Mouse (Mus musculus): ENCODE measurements around the gene Wwox.

Gene Wwox

GRCm38 (mm10) chr8:115109309-115109708 lies 669.9 kb downstream of the Wwox start:
- DNase-seq (ENCODE audit: low read depth) = no peak

- DNase-seq (ENCODE audit: low read depth) = no peak
Observed at GRCm38 (mm10) chr8:115110423-115110822, 671.0 kb downstream of the Wwox start.

- DNase-seq (ENCODE audit: low read depth) = no peak
Observed at GRCm38 (mm10) chr8:115112062-115112461, 672.6 kb downstream of the Wwox start.

GRCm38 (mm10) chr8:115114498-115114897 lies 675.0 kb downstream of the Wwox start:
- DNase-seq (ENCODE audit: low read depth) = no peak

GRCm38 (mm10) chr8:115126081-115126480 lies 686.6 kb downstream of the Wwox start:
- DNase-seq (ENCODE audit: low read depth) = no peak

GRCm38 (mm10) chr8:115126674-115127073 lies 687.2 kb downstream of the Wwox start:
- DNase-seq (ENCODE audit: low read depth) = no peak

GRCm38 (mm10) chr8:115129307-115129706 lies 689.9 kb downstream of the Wwox start:
- no peak for DNase-seq (ENCODE audit: low read depth)

GRCm38 (mm10) chr8:115133119-115133518 lies 693.7 kb downstream of the Wwox start:
- no peak for DNase-seq (ENCODE audit: low read depth)

GRCm38 (mm10) chr8:115133711-115134218 lies 694.3 kb downstream of the Wwox start:
- no peak for DNase-seq (ENCODE audit: low read depth)

- DNase-seq (ENCODE audit: low read depth) = no peak
Observed at GRCm38 (mm10) chr8:115136888-115137287, 697.4 kb downstream of the Wwox start.

GRCm38 (mm10) chr8:115141614-115142013 lies 702.2 kb downstream of the Wwox start:
- no peak for DNase-seq (ENCODE audit: low read depth)

- DNase-seq (ENCODE audit: low read depth) = no peak
Observed at GRCm38 (mm10) chr8:115143530-115144320, 704.3 kb downstream of the Wwox start.

- no peak for DNase-seq (ENCODE audit: low read depth)
Observed at GRCm38 (mm10) chr8:115147006-115147405, 707.6 kb downstream of the Wwox start.

- peak; percentile 21 for DNase-seq (ENCODE audit: low read depth)
Observed at GRCm38 (mm10) chr8:115150446-115151109, 711.1 kb downstream of the Wwox start.

- DNase-seq (ENCODE audit: low read depth) = no peak
Observed at GRCm38 (mm10) chr8:115151416-115151815, 712.0 kb downstream of the Wwox start.

- no peak for DNase-seq (ENCODE audit: low read depth)
Observed at GRCm38 (mm10) chr8:115154096-115154495, 714.6 kb downstream of the Wwox start.

GRCm38 (mm10) chr8:115156142-115156541 lies 716.7 kb downstream of the Wwox start:
- DNase-seq (ENCODE audit: low read depth) = no peak

GRCm38 (mm10) chr8:115157977-115158720 lies 718.7 kb downstream of the Wwox start:
- no peak for DNase-seq (ENCODE audit: low read depth)

- no peak for DNase-seq (ENCODE audit: low read depth)
Observed at GRCm38 (mm10) chr8:115158721-115159111, 719.3 kb downstream of the Wwox start.

GRCm38 (mm10) chr8:115159208-115159607 lies 719.8 kb downstream of the Wwox start:
- DNase-seq (ENCODE audit: low read depth) = no peak

- DNase-seq (ENCODE audit: low read depth) = no peak
Observed at GRCm38 (mm10) chr8:115159711-115160374, 720.4 kb downstream of the Wwox start.

- DNase-seq (ENCODE audit: low read depth) = no peak
Observed at GRCm38 (mm10) chr8:115160407-115160806, 721.0 kb downstream of the Wwox start.
